Mouse (Mus musculus): ENCODE results near the gene Mblac2. TPM values are rescaled to one million over a fixed set of nuclear protein-coding genes. Genes with fewer than 3 reads are reported as not detected.

The Mblac2 gene
- total RNA-seq, 2 experiments from 2014 or later, result 19.5 to 21.7 TPM

DNA sequence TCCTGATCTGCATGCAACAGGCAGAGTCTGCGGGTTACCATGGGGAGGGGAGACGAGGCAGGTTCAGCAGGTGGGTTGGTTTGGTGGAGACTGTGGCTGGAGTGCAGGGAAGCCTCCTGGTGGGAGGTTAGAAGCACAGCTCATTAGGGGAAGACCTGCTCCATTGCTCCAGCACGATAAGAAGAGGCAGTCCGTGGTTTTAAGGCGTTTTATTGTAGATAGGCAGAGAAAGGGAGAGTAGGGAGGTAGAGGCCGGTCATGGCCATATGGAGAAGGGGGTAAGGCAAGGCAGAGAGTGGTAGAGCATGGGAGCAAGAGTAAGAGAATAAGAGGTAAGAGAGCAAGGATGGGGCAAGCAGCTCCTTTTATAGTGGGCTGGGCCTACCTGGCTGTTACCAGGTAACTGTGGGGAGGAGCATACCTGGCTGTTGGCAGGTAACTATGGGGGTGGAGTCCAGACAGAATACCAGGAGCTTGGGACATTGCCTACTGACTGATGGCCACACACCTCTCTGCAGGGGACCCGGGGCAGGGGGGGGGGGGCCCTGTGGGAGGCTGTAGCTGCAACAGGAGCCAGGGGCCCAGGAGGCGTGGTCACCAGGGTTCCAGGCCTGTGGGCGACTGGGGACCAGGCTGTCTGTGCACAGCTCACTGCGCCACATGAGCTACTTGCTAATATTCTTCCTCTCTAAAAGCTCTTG, 32.4 kb downstream of the Mblac2 start:
- DNase-seq (ENCODE audit: extremely low spot score in 1 of 2, low spot score in 2 of 2), result no peak
- TF ChIP-seq CTCF (IDR thresholded peaks at IDR 0.05), result no peak
- H3K4me3 ChIP-seq, result no peak overlapping the region
- H3K27ac ChIP-seq, result no peak overlapping the region
- intact Hi-C loops (cut with DNase I), result no loop called here

DNA sequence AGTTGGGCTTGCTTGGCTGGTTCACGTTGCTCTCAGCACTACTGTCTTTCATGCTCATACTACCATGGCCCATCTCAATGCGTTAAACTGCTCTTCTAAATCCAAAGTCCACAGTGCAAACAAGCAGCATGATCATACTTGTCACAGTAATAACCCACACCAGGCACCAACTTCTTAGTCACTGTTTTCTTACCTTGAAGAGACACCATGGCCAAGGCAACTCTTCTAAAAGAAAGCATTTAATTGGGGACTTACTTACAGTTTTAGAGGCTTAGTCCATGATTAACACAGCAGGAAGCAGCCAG, 32.9 kb downstream of the Mblac2 start:
- DNase-seq (ENCODE audit: extremely low spot score in 1 of 2, low spot score in 2 of 2), result no peak
- Histone ChIP-seq H3K4me3 (no peak overlapping the region), H3K27ac (no peak overlapping the region)
- intact Hi-C loops (cut with DNase I), result no loop called here
- TF ChIP-seq CTCF (IDR thresholded peaks at IDR 0.05), result no peak

DNA sequence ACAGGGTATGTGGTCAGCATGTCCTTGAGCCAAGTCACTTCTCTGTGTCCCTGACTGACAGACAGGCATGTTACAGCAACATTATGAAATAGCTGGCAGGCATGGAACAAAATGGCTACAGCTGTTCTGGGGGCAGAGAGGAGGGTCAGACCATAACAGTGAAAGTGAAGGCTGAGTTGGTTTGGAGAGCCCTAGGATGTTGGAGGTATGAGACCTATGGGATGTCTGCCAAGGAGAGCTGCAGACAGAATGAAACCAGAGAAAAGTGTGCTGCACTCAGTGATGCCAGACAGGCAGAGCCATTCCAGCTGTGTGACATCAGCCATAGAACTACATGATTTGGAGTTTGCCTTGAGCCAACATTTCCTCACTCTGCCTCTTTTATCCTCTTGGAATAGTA, 43.7 kb downstream of the Mblac2 start:
- Histone ChIP-seq H3K27ac (no peak overlapping the region), H3K4me3 (no peak overlapping the region)
- DNase-seq (ENCODE audit: extremely low spot score in 1 of 2, low spot score in 2 of 2), result no peak
- no peak for TF ChIP-seq CTCF (IDR thresholded peaks at IDR 0.05)
- intact Hi-C loops (cut with DNase I), result no loop called here

DNA sequence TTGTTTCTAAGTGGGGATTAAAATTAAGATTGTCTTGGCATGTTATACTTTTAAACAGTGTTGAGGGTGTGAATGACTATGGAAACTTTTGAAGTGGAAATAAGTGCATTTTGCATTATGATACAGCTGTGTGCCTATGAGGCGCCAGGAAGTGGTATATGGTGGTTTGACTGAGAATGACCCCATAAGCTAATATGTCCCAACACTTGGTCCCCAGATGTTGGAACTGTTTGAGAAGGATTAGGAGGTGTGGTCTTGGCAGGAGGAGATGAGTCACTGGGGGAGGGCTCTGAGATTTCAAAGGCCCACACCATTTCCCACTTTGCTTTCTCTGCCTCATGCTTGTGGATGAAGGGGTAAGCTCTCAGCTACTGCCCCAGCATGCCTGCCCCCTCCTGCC, 44.2 kb downstream of the Mblac2 start:
- H3K27ac ChIP-seq, result no peak overlapping the region
- intact Hi-C loops (cut with DNase I), result no loop called here

DNA sequence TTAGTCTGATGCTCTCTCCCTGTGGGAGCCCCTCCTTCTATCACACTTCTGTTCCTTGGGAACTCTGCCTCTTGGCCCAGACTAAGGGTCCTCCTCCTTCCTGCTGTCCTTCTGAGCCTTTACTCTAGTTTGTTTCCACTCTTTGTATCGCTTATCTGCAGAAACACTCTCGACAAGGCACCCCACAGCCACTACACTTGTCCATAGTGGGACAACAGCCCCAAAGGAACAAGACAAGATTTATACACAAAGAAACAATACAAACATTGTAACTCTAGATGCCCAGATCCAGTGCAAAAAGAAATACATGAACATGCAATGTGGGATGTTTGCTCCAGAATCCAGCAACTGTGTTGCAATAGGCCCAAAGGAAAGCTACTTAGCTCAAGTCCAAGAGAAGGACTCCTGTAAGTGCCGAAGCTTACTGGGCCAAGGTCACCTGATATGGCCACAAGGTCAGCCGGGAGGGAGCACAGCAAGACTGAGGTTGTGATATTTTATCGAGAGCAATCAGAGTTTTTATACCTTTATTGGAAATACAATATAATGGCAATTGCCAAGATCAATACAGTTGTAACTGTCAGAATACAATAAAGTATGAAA, 46.0 kb downstream of the Mblac2 start:
- intact Hi-C loops (cut with DNase I), result no loop called here
- no peak for DNase-seq (ENCODE audit: extremely low spot score in 1 of 2, low spot score in 2 of 2)

More for the DNA sequence above, 44.2 kb downstream of the Mblac2 start:
- no peak for TF ChIP-seq CTCF (IDR thresholded peaks at IDR 0.05)
- no peak overlapping the region for H3K4me3 ChIP-seq
- no peak for DNase-seq (ENCODE audit: extremely low spot score in 1 of 2, low spot score in 2 of 2)

DNA sequence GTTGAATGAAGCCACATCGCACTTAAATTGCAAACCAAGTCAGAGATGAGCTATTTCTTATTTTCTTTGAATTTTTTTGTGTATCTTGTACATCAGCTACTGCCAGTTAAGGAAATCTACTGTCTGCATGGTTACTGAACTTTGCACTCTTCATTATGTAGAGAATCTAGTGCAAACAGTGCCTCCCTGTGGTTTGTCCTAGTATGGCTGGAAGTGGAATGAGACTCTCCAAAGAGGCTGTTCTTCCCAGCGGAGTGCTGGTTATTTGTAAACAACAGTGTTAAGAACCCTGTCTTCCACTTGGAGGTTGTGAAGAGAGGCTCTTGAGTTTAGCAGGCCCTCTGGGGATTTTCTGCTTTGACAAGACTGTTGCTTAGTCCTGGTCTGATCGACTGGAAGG, 49.2 kb downstream of the Mblac2 start:
- TF ChIP-seq CTCF (IDR thresholded peaks at IDR 0.05), result peak; percentile 72

More for the DNA sequence above, 46.0 kb downstream of the Mblac2 start:
- Histone ChIP-seq H3K4me3 (no peak overlapping the region), H3K27ac (no peak overlapping the region)
- no peak for TF ChIP-seq CTCF (IDR thresholded peaks at IDR 0.05)

DNA sequence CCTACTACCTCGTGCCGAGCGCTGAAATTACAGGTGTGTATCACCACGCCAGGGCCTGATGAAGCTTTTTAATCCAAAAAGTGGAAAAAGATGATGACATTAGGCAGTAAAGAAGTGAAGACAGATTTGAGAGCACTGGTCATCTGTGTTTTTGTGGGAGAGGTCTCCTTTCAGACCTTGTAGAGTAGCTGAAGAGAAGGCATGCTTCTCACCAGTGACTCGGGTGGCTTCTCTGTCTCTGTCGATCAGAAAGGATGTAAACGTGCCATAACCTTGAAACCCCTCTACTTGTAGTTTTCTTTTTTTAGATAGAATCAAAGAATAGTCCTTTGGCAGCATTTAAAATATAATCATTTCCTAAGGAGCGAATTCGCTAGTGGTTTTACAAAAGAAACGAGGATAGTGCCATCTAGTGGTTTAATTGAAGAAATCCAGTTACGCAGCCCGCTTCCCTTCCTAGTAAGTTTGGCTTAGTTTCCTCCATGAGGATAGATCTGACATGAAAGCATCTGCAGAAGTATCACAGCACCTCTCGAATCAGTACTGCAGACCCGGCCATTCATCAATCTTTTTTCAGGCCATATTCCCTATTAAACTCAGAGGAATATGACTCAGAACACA, 50.5 kb downstream of the Mblac2 start:
- DNase-seq (ENCODE audit: extremely low spot score in 1 of 2, low spot score in 2 of 2), result peak; percentile 37 to 38
- intact Hi-C loops (cut with DNase I), result loop anchor here (1.0 to 5.0 kb wide), 4 partner anchors 49 to 322 kb away; partner anchors contain the start of genes Lysmd3, Mblac2 and Polr3g
- Histone ChIP-seq H3K4me3 (peak overlapping the region; percentile 18; the same call in 1 of the 2 replicates), H3K27ac (no peak overlapping the region)
- TF ChIP-seq CTCF (IDR thresholded peaks at IDR 0.05), result peak; percentile 78

More for the DNA sequence above, 49.2 kb downstream of the Mblac2 start:
- DNase-seq (ENCODE audit: extremely low spot score in 1 of 2, low spot score in 2 of 2), result peak in 1 of 2 experiments; percentile 49
- intact Hi-C loops (cut with DNase I), result loop anchor here (5.0 kb wide), 3 partner anchors 48 to 118 kb away; partner anchors contain the start of genes Lysmd3, Mblac2 and Polr3g
- H3K4me3 ChIP-seq, result no peak overlapping the region
- H3K27ac ChIP-seq, result no peak overlapping the region

DNA sequence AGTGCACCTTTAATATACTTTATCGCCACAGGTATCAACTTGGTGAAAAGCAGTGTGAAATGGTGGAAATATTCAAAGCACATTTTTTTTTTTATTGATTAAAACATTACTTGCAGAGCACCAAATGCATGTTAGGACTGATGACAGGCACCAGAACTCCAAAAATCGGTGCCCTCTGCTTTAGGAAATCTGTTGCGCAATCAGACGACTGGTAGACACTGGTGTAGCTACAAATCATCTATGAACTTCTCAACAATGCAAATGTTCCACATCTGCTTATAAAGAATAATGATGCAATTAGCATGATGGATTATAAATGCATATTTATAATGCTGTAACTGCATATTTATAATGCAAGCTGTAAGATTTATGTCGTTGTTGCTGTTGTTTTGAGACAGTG, 53.0 kb downstream of the Mblac2 start:
- Histone ChIP-seq H3K27ac (no peak overlapping the region), H3K4me3 (no peak overlapping the region)
- TF ChIP-seq CTCF (IDR thresholded peaks at IDR 0.05), result no peak
- intact Hi-C loops (cut with DNase I), result loop anchor here (5.0 kb wide), 3 partner anchors 52 to 122 kb away; partner anchors contain the start of genes Lysmd3, Mblac2 and Polr3g
- DNase-seq (ENCODE audit: extremely low spot score in 1 of 2, low spot score in 2 of 2), result no peak

DNA sequence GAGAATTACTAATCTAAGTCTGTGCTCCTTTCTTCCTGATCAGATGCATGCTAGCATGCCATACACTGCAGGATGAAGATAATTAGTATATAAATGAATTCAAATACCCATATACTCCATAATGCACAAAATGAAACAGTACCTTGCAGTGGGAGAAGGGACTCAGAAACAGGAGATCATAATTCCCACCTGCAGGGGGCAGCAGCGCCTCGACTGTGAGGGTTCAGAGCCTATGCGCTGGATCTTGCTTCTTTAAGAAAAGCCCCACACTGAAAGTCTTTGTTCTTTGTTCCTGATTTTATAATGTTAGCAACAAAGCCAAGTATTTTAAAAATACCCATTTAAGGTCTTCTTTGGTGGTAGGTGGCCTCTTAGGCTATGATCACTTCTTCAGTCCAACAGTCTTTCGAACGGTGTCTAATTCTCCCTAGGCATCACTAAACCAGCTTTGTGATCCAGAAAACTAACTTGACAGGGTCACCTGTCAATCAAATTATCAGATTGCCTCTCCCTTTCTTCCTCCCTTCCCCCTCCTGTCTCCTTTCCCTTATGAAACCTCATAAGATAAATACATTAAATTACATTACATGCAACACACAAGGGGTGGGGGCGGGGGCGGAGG, 56.0 kb downstream of the Mblac2 start:
- intact Hi-C loops (cut with DNase I), result loop anchor here (5.0 kb wide), 1 partner anchor 1890 kb away; no protein-coding TSS in a partner anchor
- peak; percentile 94 for TF ChIP-seq CTCF (IDR thresholded peaks at IDR 0.05)
- Histone ChIP-seq H3K27ac (no peak overlapping the region), H3K4me3 (no peak overlapping the region)
- DNase-seq (ENCODE audit: extremely low spot score in 1 of 2, low spot score in 2 of 2), result peak; percentile 81 to 94

DNA sequence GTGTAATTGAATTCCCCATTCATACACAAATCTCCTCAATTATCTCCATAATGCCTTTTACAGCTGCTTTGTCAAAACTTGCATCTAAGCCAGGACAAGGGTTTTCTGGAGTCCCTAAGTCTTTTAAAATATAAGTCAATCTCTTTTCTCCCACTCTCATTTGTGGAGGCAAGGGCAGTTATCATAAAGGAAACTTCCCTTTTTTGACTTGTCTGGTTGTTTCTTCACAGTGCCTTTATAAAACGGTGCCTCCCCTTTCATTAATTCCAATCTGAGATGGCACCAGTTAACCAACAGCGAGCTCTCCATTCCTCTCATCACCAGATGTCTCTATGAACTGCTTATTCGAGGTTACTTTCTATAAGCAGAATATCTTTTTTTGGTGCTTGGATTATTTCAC, 65.1 kb downstream of the Mblac2 start:
- DNase-seq (ENCODE audit: extremely low spot score in 1 of 2, low spot score in 2 of 2), result no peak
- Histone ChIP-seq H3K27ac (no peak overlapping the region), H3K4me3 (no peak overlapping the region)
- TF ChIP-seq CTCF (IDR thresholded peaks at IDR 0.05), result no peak
- intact Hi-C loops (cut with DNase I), result no loop called here

DNA sequence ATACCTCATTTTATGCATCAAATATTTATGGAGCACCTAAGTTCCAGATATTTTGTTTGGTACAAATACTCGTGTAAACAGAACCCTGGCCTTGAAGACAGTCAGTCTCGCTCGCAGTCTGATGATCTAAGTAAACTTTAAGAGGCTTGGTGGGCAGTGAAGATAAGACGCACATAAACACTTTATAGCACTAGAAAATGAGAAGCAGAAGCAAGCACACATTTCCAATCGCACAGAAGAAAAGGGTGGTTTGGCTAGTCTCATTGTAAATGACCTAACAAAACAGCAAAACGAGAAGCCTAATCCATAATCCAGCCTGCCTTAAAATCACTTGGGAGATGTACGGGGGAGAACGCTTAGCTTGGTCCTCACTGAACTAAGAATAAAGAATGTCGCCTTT, 71.3 kb downstream of the Mblac2 start:
- no peak for DNase-seq (ENCODE audit: extremely low spot score in 1 of 2, low spot score in 2 of 2)
- intact Hi-C loops (cut with DNase I), result loop anchor here (2.0 to 10.0 kb wide), 6 partner anchors 162 to 1935 kb away; no protein-coding TSS in a partner anchor
- Histone ChIP-seq H3K4me3 (peak overlapping the region; percentile 74), H3K27ac (peak overlapping the region; percentile 94)
- TF ChIP-seq CTCF (IDR thresholded peaks at IDR 0.05), result no peak
